ENCODE assay signal across 8 mouse cellular contexts in the genomic region with DNA sequence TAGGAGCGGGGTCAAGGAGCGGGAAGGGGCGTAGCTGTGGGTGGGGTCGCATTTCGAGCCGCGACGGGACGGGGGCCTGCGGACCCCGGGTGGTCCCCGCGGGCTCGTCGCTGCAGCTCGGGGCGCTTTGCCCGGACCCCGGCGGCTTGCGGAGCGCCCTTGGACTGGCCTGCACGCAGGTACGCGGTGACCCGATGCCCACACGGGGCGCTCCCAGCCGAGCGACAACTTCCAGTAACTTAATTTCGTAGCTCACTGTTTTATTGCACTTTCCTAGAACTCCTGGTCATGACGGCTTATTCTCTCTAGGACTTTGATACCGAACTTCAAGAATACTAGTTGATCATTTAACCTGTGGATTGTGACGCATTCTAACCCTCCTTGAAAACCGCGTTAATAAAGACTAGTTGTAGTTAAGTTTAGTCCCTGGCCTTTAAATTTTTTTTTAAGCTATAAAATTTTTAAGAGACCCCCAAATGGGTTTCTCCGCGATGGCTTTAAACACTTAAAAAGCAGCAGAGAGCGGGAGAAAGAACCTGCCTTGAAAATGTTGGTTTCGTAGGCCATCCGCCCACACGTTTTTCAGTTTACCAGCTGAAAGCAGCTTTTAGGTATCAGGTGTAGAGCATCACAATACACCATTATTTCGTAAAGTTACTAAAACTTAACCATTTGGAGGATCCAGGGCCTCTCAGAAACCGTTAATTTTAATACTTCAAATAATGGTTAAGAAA. TPM values are rescaled to one million over a fixed set of nuclear protein-coding genes. Genes with fewer than 3 reads are reported as not detected.
DNase-seq lines count a peak whose midpoint lies in the region; ATAC-seq and TF ChIP-seq lines count a peak whose summit lies in the region.

No protein-coding gene starts in this region.

- TF ChIP-seq CTCF in testis, adult 2 months (IDR thresholded peaks at IDR 0.05; ENCODE audit: control insufficient read depth, insufficient read depth, insufficient replicate concordance, low read depth, low read length), result no peak

- H3K27ac ChIP-seq in testis, adult 2 months (ENCODE audit: control insufficient read depth, insufficient read depth, low read depth, low read length), result peak overlapping the region; percentile 97
- H3K27ac ChIP-seq in brown adipose tissue, adult 24 weeks (replicated peaks; ENCODE audit: low read depth, low read length), result peak overlapping the region; percentile 68
- H3K27ac ChIP-seq in heart, embryonic 16.5 days (ENCODE audit: low read length), result peak overlapping the region; percentile 88
- H3K27ac ChIP-seq in midbrain, embryonic 10.5 days (replicated peaks), result peak overlapping the region; percentile 91

- H3K4me2 ChIP-seq in heart, embryonic 16.5 days (ENCODE audit: low read depth, low read length), result peak overlapping the region; percentile 69

- H3K4me3 ChIP-seq in testis, adult 2 months (ENCODE audit: control insufficient read depth, low read depth, low read length), result peak overlapping the region; percentile 94
- H3K4me3 ChIP-seq in brown adipose tissue, adult 24 weeks (ENCODE audit: insufficient read depth, low read depth, low read length), result peak overlapping the region; percentile 77
- peak overlapping the region; percentile 97 for H3K4me3 ChIP-seq in heart, embryonic 16.5 days (ENCODE audit: low read length)
- peak overlapping the region; percentile 98 for H3K4me3 ChIP-seq in midbrain, embryonic 10.5 days

- 5% methylated on average over 44 of the region's 44 CpGs for WGBS in heart, embryonic 16.5 days
- WGBS in midbrain, embryonic 10.5 days, result 5% methylated on average over 44 of the region's 44 CpGs

- peaks cover 10% of the 10 kb centered on the region for H3K4me1 ChIP-seq in testis, adult 2 months (ENCODE audit: control insufficient read depth, insufficient read depth, low read length)
- peaks cover 9% of the 10 kb centered on the region for H3K4me1 ChIP-seq in brown adipose tissue, adult 24 weeks (ENCODE audit: control insufficient read depth, insufficient read depth, insufficient read length, low read length)
- peaks cover 22% of the 10 kb centered on the region for H3K4me1 ChIP-seq in heart, embryonic 16.5 days (ENCODE audit: control insufficient read depth, insufficient read depth, low read length)
- H3K4me1 ChIP-seq in midbrain, embryonic 10.5 days, result peaks cover 43% of the 10 kb centered on the region

- TF ChIP-seq POLR2A in testis, adult 2 months (IDR thresholded peaks at IDR 0.05; ENCODE audit: control insufficient read depth, low read depth, low read length), result no peak

- ATAC-seq in heart, embryonic 16.5 days (replicated peaks; ENCODE audit: extremely low read depth, insufficient read depth, low FRiP score), result peak; percentile 19
- ATAC-seq in frontal cortex, adult (ENCODE audit: low TSS enrichment), result no peak

- no peaks in the 10 kb centered on the region for H3K27me3 ChIP-seq in testis, adult 2 months (ENCODE audit: control insufficient read depth, insufficient read depth, low read length)
- no peaks in the 10 kb centered on the region for H3K27me3 ChIP-seq in heart, embryonic 16.5 days (ENCODE audit: control insufficient read depth, insufficient read depth, low read length)
- no peaks in the 10 kb centered on the region for H3K27me3 ChIP-seq in midbrain, embryonic 10.5 days (ENCODE audit: low read depth, poor library complexity, severe bottlenecking)

- no peaks in the 10 kb centered on the region for H3K36me3 ChIP-seq in testis, adult 2 months (ENCODE audit: control insufficient read depth, insufficient read depth, low read length)
- peaks cover 2% of the 10 kb centered on the region; the same call in 1 of the 2 replicates for H3K36me3 ChIP-seq in heart, embryonic 16.5 days (ENCODE audit: control insufficient read depth, insufficient read depth)
- H3K36me3 ChIP-seq in midbrain, embryonic 10.5 days, result peaks cover 19% of the 10 kb centered on the region

- DNase-seq in testis, postnatal 14 days (ENCODE audit: low spot score), result no peak
- peak; percentile 54 to 83 for DNase-seq in kidney, postnatal 25 days
- no peak for DNase-seq in midbrain, embryonic 10.5 days (ENCODE audit: low spot score)
- DNase-seq in cerebellum, postnatal 25 days, result no peak

- H3K9me3 ChIP-seq in heart, embryonic 16.5 days (replicated peaks; ENCODE audit: control insufficient read depth, low read length), result no peaks in the 10 kb centered on the region
- no peaks in the 10 kb centered on the region for H3K9me3 ChIP-seq in midbrain, embryonic 10.5 days (replicated peaks)

- peak overlapping the region; percentile 99 for H3K9ac ChIP-seq in heart, embryonic 16.5 days (ENCODE audit: low read length)

RNA-seq across cellular contexts. Expression of gene Tm9sf2, which starts 0.8 kb away (rescaled TPM):
- polyA plus RNA-seq in testis, adult 2 months (2012; rRNA removed), result 107 and 163 TPM in 2 replicates
- polyA plus RNA-seq in brown adipose tissue, adult 24 weeks (2012; ENCODE audit: insufficient read depth, insufficient read length, missing spikeins), result 47.6 and 48.6 TPM in 2 replicates
- polyA plus RNA-seq in heart, embryonic 16.5 days (2015; fragmentation: Nextera tagmentation; extraction: Ambion mirVana), result 129 and 135 TPM in 2 replicates
- 133 and 135 TPM in 2 replicates for polyA plus RNA-seq in midbrain, embryonic 10.5 days (2016; fragmentation: Nextera tagmentation; extraction: Ambion mirVana)

Comparison
In these comparisons a context has a peak if more than half of its experiments do, and no peak if none do; other contexts are left out.
1. DNase-seq: peak in kidney, postnatal 25 days (2 of 2); none in testis, postnatal 14 days (single experiment), midbrain, embryonic 10.5 days (single experiment) and cerebellum, postnatal 25 days (0 of 2).
2. Peak in every context shown above with its lines, with median percentiles within 50 percentile points of each other: H3K27ac ChIP-seq and H3K4me3 ChIP-seq.